Mouse (Mus musculus) 3134 (cell line): ENCODE results near the gene Agfg1.

Experiments used
- DNase-seq: peaks from one replicate; pipeline ENCODE4 v3.0.0-alpha.2; 2011; ENCODE audit warnings: low spot score; ENCODE audit not compliant: insufficient read length; ENCODE audit errors: extremely low read depth

The Agfg1 gene

GRCm38 (mm10) chr1:82839296-82839613 is at the start of gene Agfg1:
Gene Agfg1 (plus strand): TSS chr1:82839483.
- peak; percentile 91 for DNase-seq

- no peak for DNase-seq
Measured at GRCm38 (mm10) chr1:82791105-82791504, 48.2 kb upstream of the Agfg1 start.

GRCm38 (mm10) chr1:82792238-82792637 is 47.0 kb upstream of the Agfg1 start:
- DNase-seq = no peak

- DNase-seq = peak; percentile 51
Measured at GRCm38 (mm10) chr1:82793110-82793509, 46.2 kb upstream of the Agfg1 start.

GRCm38 (mm10) chr1:82793986-82794385 is 45.3 kb upstream of the Agfg1 start:
- DNase-seq = no peak

GRCm38 (mm10) chr1:82795211-82795610 is 44.1 kb upstream of the Agfg1 start:
- peak; percentile 55 for DNase-seq

GRCm38 (mm10) chr1:82795702-82796443 is 43.4 kb upstream of the Agfg1 start:
- DNase-seq = peak; percentile 64

GRCm38 (mm10) chr1:82797088-82797487 is 42.2 kb upstream of the Agfg1 start:
- DNase-seq = no peak

- no peak for DNase-seq
Measured at GRCm38 (mm10) chr1:82798304-82798703, 41.0 kb upstream of the Agfg1 start.

GRCm38 (mm10) chr1:82798922-82799321 is 40.4 kb upstream of the Agfg1 start:
- no peak for DNase-seq

- peak; percentile 39 for DNase-seq
Measured at GRCm38 (mm10) chr1:82801105-82801783, 38.0 kb upstream of the Agfg1 start.

GRCm38 (mm10) chr1:82803608-82804007 is 35.7 kb upstream of the Agfg1 start:
- DNase-seq = peak; percentile 37

- no peak for DNase-seq
Measured at GRCm38 (mm10) chr1:82804059-82804458, 35.2 kb upstream of the Agfg1 start.

GRCm38 (mm10) chr1:82806391-82806790 is 32.9 kb upstream of the Agfg1 start:
- no peak for DNase-seq

GRCm38 (mm10) chr1:82807206-82807605 is 32.1 kb upstream of the Agfg1 start:
- no peak for DNase-seq

GRCm38 (mm10) chr1:82808564-82808963 is 30.7 kb upstream of the Agfg1 start:
- DNase-seq = peak; percentile 25

- peak; percentile 57 for DNase-seq
Measured at GRCm38 (mm10) chr1:82811766-82812165, 27.5 kb upstream of the Agfg1 start.

GRCm38 (mm10) chr1:82815941-82816716 is 23.2 kb upstream of the Agfg1 start:
- no peak for DNase-seq

- DNase-seq = no peak
Measured at GRCm38 (mm10) chr1:82819366-82819765, 19.9 kb upstream of the Agfg1 start.

GRCm38 (mm10) chr1:82820179-82820578 is 19.1 kb upstream of the Agfg1 start:
- no peak for DNase-seq

- no peak for DNase-seq
Measured at GRCm38 (mm10) chr1:82820626-82821186, 18.6 kb upstream of the Agfg1 start.
